Mouse (Mus musculus): Measurements from ENCODE around the gene Lyrm4. TPM values are rescaled to one million over a fixed set of nuclear protein-coding genes. Genes with fewer than 3 reads are reported as not detected.

The Lyrm4 gene
- total RNA-seq, 1 experiment from 2014 or later: 5.9 TPM

- ATAC-seq (ENCODE audit: extremely low read depth, insufficient number of reproducible peaks, low FRiP score, poor library complexity, severe bottlenecking): no peak
Observed at GRCm38 (mm10) chr13:36111331-36111730, 6.0 kb downstream of the Lyrm4 start.

- no peak for ATAC-seq (ENCODE audit: extremely low read depth, insufficient number of reproducible peaks, low FRiP score, poor library complexity, severe bottlenecking)
Observed at GRCm38 (mm10) chr13:36108528-36108927, 8.8 kb downstream of the Lyrm4 start.

GRCm38 (mm10) chr13:36105591-36105990, 11.7 kb downstream of the Lyrm4 start:
- no peak for ATAC-seq (ENCODE audit: extremely low read depth, insufficient number of reproducible peaks, low FRiP score, poor library complexity, severe bottlenecking)

GRCm38 (mm10) chr13:36096684-36097383, 20.5 kb downstream of the Lyrm4 start:
- no peak for ATAC-seq (ENCODE audit: extremely low read depth, insufficient number of reproducible peaks, low FRiP score, poor library complexity, severe bottlenecking)

- ATAC-seq (ENCODE audit: extremely low read depth, insufficient number of reproducible peaks, low FRiP score, poor library complexity, severe bottlenecking): no peak
Observed at GRCm38 (mm10) chr13:36088168-36088567, 29.2 kb downstream of the Lyrm4 start.

GRCm38 (mm10) chr13:36087427-36087826, 29.9 kb downstream of the Lyrm4 start:
- no peak for ATAC-seq (ENCODE audit: extremely low read depth, insufficient number of reproducible peaks, low FRiP score, poor library complexity, severe bottlenecking)

- no peak for ATAC-seq (ENCODE audit: extremely low read depth, insufficient number of reproducible peaks, low FRiP score, poor library complexity, severe bottlenecking)
Observed at GRCm38 (mm10) chr13:36086608-36087391, 30.5 kb downstream of the Lyrm4 start.

GRCm38 (mm10) chr13:36085971-36086370, 31.4 kb downstream of the Lyrm4 start:
- ATAC-seq (ENCODE audit: extremely low read depth, insufficient number of reproducible peaks, low FRiP score, poor library complexity, severe bottlenecking): no peak

GRCm38 (mm10) chr13:36084701-36085100, 32.6 kb downstream of the Lyrm4 start:
- no peak for ATAC-seq (ENCODE audit: extremely low read depth, insufficient number of reproducible peaks, low FRiP score, poor library complexity, severe bottlenecking)

GRCm38 (mm10) chr13:36081591-36081990, 35.7 kb downstream of the Lyrm4 start:
- ATAC-seq (ENCODE audit: extremely low read depth, insufficient number of reproducible peaks, low FRiP score, poor library complexity, severe bottlenecking): no peak

- ATAC-seq (ENCODE audit: extremely low read depth, insufficient number of reproducible peaks, low FRiP score, poor library complexity, severe bottlenecking): no peak
Observed at GRCm38 (mm10) chr13:36074484-36074883, 42.8 kb downstream of the Lyrm4 start.

- ATAC-seq (ENCODE audit: extremely low read depth, insufficient number of reproducible peaks, low FRiP score, poor library complexity, severe bottlenecking): no peak
Observed at GRCm38 (mm10) chr13:36066676-36067075, 50.6 kb downstream of the Lyrm4 start.

GRCm38 (mm10) chr13:36057489-36057888, 59.8 kb downstream of the Lyrm4 start:
- no peak for ATAC-seq (ENCODE audit: extremely low read depth, insufficient number of reproducible peaks, low FRiP score, poor library complexity, severe bottlenecking)

GRCm38 (mm10) chr13:36056925-36057324, 60.4 kb downstream of the Lyrm4 start:
- no peak for ATAC-seq (ENCODE audit: extremely low read depth, insufficient number of reproducible peaks, low FRiP score, poor library complexity, severe bottlenecking)

- ATAC-seq (ENCODE audit: extremely low read depth, insufficient number of reproducible peaks, low FRiP score, poor library complexity, severe bottlenecking): no peak
Observed at GRCm38 (mm10) chr13:36056509-36056908, 60.8 kb downstream of the Lyrm4 start.

- ATAC-seq (ENCODE audit: extremely low read depth, insufficient number of reproducible peaks, low FRiP score, poor library complexity, severe bottlenecking): no peak
Observed at GRCm38 (mm10) chr13:36035528-36035927, 81.8 kb downstream of the Lyrm4 start.

- no peak for ATAC-seq (ENCODE audit: extremely low read depth, insufficient number of reproducible peaks, low FRiP score, poor library complexity, severe bottlenecking)
Observed at GRCm38 (mm10) chr13:36031959-36032358, 85.4 kb downstream of the Lyrm4 start.

GRCm38 (mm10) chr13:36019309-36020274, 97.7 kb downstream of the Lyrm4 start:
- ATAC-seq (ENCODE audit: extremely low read depth, insufficient number of reproducible peaks, low FRiP score, poor library complexity, severe bottlenecking): no peak

- no peak for ATAC-seq (ENCODE audit: extremely low read depth, insufficient number of reproducible peaks, low FRiP score, poor library complexity, severe bottlenecking)
Observed at GRCm38 (mm10) chr13:36018017-36018416, 99.3 kb downstream of the Lyrm4 start.

All from neutrophil, adult 5-6 weeks (primary cell).